Mouse (Mus musculus) cortical plate, adult 2 months (tissue): Measurements from ENCODE around the gene Trim3.

Experiments used
- CTCF ChIP-seq: fragments of 200-500 bp; IDR thresholded peaks from 2 replicates; pipeline ENCODE4 v1.5.1; 2011; ENCODE audit warnings: mild to moderate bottlenecking, control low read depth, low read length; ENCODE audit not compliant: insufficient read depth; ENCODE audit errors: extremely low read depth
- POLR2A ChIP-seq: fragments of 200-500 bp; IDR thresholded peaks from 2 replicates; pipeline ENCODE4 v1.6.1; 2011; ENCODE audit warnings: mild to moderate bottlenecking, low read length, control low read depth; ENCODE audit not compliant: insufficient read depth; ENCODE audit errors: extremely low read depth

DNA sequence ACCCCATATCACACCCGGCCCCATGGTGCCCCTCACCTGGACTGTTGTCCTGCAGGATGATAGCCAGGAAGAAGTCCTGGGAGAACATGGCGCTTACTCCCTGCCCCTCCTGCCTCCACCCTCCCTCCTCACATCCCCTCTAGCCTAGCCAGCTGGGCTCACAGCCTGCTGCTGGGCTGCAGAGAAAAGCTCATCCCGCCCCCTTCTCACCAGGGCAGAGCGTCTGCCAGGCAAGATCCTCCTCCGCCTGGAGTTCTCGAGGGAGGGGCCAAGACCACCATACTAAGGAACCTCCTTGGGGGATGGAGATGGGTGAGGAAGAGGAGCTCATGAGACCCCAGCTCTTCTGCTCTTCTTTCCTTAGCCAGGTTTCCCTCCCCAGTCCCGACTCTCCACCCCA is 64.8 kb downstream of the Trim3 start:
- TF ChIP-seq POLR2A = 0 out of 2 replicates have a peak, but pooled peaks have one; percentile 16
- TF ChIP-seq CTCF = no peak
